Mouse (Mus musculus): ENCODE results near the gene Topaz1.

- TF ChIP-seq POLR2A (IDR thresholded peaks at IDR 0.05; ENCODE audit: borderline replicate concordance, low read depth, low read length) (no peak), CTCF (IDR thresholded peaks at IDR 0.05; ENCODE audit: low read depth, low read length) (no peak)
Observed at GRCm38 (mm10) chr9:122715046-122715445, 32.1 kb upstream of the Topaz1 start.
